Mouse (Mus musculus): Measurements from ENCODE around the gene Wnt8b. TPM values are rescaled to one million over a fixed set of nuclear protein-coding genes. Genes with fewer than 3 reads are reported as not detected.
A peak's percentile ranks its signal among the peaks of the same experiment; 100 is the strongest.

Gene Wnt8b
- polyA plus RNA-seq, 1 experiment from 2014 or later, result not detected

GRCm38 (mm10) chr19:44500240-44500639 is 7.0 kb downstream of the Wnt8b start:
- H3K9ac ChIP-seq (ENCODE audit: low read length), result no peak overlapping the region
- peaks cover 6% of the 10 kb centered on the region; the same call in 1 of the 2 replicates for H3K27me3 ChIP-seq (ENCODE audit: control insufficient read depth, insufficient read depth, low read length)
- ATAC-seq (ENCODE audit: insufficient read depth, low FRiP score), result no peak
- H3K4me1 ChIP-seq (ENCODE audit: control insufficient read depth, insufficient read depth, low read length), result no peaks in the 10 kb centered on the region
- no peak overlapping the region for H3K27ac ChIP-seq (ENCODE audit: low read length)
- no peak overlapping the region for H3K4me3 ChIP-seq (replicated peaks; ENCODE audit: low read length)
- H3K36me3 ChIP-seq (ENCODE audit: control insufficient read depth, insufficient read depth, low read length), result no peaks in the 10 kb centered on the region
- H3K9me3 ChIP-seq (replicated peaks; ENCODE audit: control insufficient read depth, low read length), result no peaks in the 10 kb centered on the region
- H3K4me2 ChIP-seq (ENCODE audit: low read depth, low read length), result no peak overlapping the region
- WGBS, result 43% methylated on average over 5 of the region's 5 CpGs

- ATAC-seq (ENCODE audit: insufficient read depth, low FRiP score), result no peak
- no peak overlapping the region for H3K27ac ChIP-seq (ENCODE audit: low read length)
- H3K9me3 ChIP-seq (replicated peaks; ENCODE audit: control insufficient read depth, low read length), result no peaks in the 10 kb centered on the region
- 67% methylated on average over 6 of the region's 6 CpGs for WGBS
- no peak overlapping the region for H3K4me3 ChIP-seq (replicated peaks; ENCODE audit: low read length)
- H3K36me3 ChIP-seq (ENCODE audit: control insufficient read depth, insufficient read depth, low read length), result no peaks in the 10 kb centered on the region
- peaks cover 6% of the 10 kb centered on the region; the same call in 1 of the 2 replicates for H3K27me3 ChIP-seq (ENCODE audit: control insufficient read depth, insufficient read depth, low read length)
- no peaks in the 10 kb centered on the region for H3K4me1 ChIP-seq (ENCODE audit: control insufficient read depth, insufficient read depth, low read length)
- no peak overlapping the region for H3K4me2 ChIP-seq (ENCODE audit: low read depth, low read length)
- no peak overlapping the region for H3K9ac ChIP-seq (ENCODE audit: low read length)
These were observed 8.7 kb downstream of the Wnt8b start for GRCm38 (mm10) chr19:44501925-44502324.

GRCm38 (mm10) chr19:44502741-44503140 is 9.5 kb downstream of the Wnt8b start:
- Histone ChIP-seq H3K4me2 (ENCODE audit: low read depth, low read length) (no peak overlapping the region), H3K36me3 (ENCODE audit: control insufficient read depth, insufficient read depth, low read length) (no peaks in the 10 kb centered on the region), H3K4me3 (replicated peaks; ENCODE audit: low read length) (no peak overlapping the region), H3K4me1 (ENCODE audit: control insufficient read depth, insufficient read depth, low read length) (no peaks in the 10 kb centered on the region), H3K27ac (ENCODE audit: low read length) (no peak overlapping the region), H3K9me3 (replicated peaks; ENCODE audit: control insufficient read depth, low read length) (no peaks in the 10 kb centered on the region), H3K27me3 (ENCODE audit: control insufficient read depth, insufficient read depth, low read length) (peaks cover 3% of the 10 kb centered on the region; the same call in 1 of the 2 replicates), H3K9ac (ENCODE audit: low read length) (no peak overlapping the region)
- 73% methylated on average over 4 of the region's 4 CpGs for WGBS
- ATAC-seq (ENCODE audit: insufficient read depth, low FRiP score), result no peak

GRCm38 (mm10) chr19:44510534-44511175 is 17.4 kb downstream of the Wnt8b start:
- 11% methylated on average over 12 of the region's 12 CpGs for WGBS
- Histone ChIP-seq H3K27ac (ENCODE audit: low read length) (no peak overlapping the region), H3K27me3 (ENCODE audit: control insufficient read depth, insufficient read depth, low read length) (peaks cover 47% of the 10 kb centered on the region), H3K4me2 (ENCODE audit: low read depth, low read length) (peak overlapping the region; percentile 40; the same call in 1 of the 2 replicates), H3K4me3 (replicated peaks; ENCODE audit: low read length) (peak overlapping the region; percentile 49; the same call in 1 of the 2 replicates), H3K4me1 (ENCODE audit: control insufficient read depth, insufficient read depth, low read length) (peaks cover 17% of the 10 kb centered on the region), H3K9ac (ENCODE audit: low read length) (no peak overlapping the region), H3K36me3 (ENCODE audit: control insufficient read depth, insufficient read depth, low read length) (no peaks in the 10 kb centered on the region), H3K9me3 (replicated peaks; ENCODE audit: control insufficient read depth, low read length) (no peaks in the 10 kb centered on the region)
- no peak for ATAC-seq (ENCODE audit: insufficient read depth, low FRiP score)

- Histone ChIP-seq H3K9ac (ENCODE audit: low read length) (peak overlapping the region; percentile 53), H3K27me3 (ENCODE audit: control insufficient read depth, insufficient read depth, low read length) (peaks cover 47% of the 10 kb centered on the region), H3K9me3 (replicated peaks; ENCODE audit: control insufficient read depth, low read length) (no peaks in the 10 kb centered on the region), H3K4me3 (replicated peaks; ENCODE audit: low read length) (peak overlapping the region; percentile 49), H3K4me2 (ENCODE audit: low read depth, low read length) (peak overlapping the region; percentile 79), H3K4me1 (ENCODE audit: control insufficient read depth, insufficient read depth, low read length) (peaks cover 17% of the 10 kb centered on the region), H3K36me3 (ENCODE audit: control insufficient read depth, insufficient read depth, low read length) (no peaks in the 10 kb centered on the region), H3K27ac (ENCODE audit: low read length) (no peak overlapping the region)
- 2% methylated on average over 66 of the region's 66 CpGs for WGBS
- ATAC-seq (ENCODE audit: insufficient read depth, low FRiP score), result no peak
These were observed 18.4 kb downstream of the Wnt8b start for GRCm38 (mm10) chr19:44511451-44512231.

GRCm38 (mm10) chr19:44512601-44513000 is 19.3 kb downstream of the Wnt8b start:
- Histone ChIP-seq H3K36me3 (ENCODE audit: control insufficient read depth, insufficient read depth, low read length) (no peaks in the 10 kb centered on the region), H3K4me1 (ENCODE audit: control insufficient read depth, insufficient read depth, low read length) (peaks cover 17% of the 10 kb centered on the region), H3K4me2 (ENCODE audit: low read depth, low read length) (no peak overlapping the region), H3K27me3 (ENCODE audit: control insufficient read depth, insufficient read depth, low read length) (peaks cover 47% of the 10 kb centered on the region), H3K27ac (ENCODE audit: low read length) (no peak overlapping the region), H3K9me3 (replicated peaks; ENCODE audit: control insufficient read depth, low read length) (no peaks in the 10 kb centered on the region), H3K4me3 (replicated peaks; ENCODE audit: low read length) (no peak overlapping the region), H3K9ac (ENCODE audit: low read length) (no peak overlapping the region)
- no peak for ATAC-seq (ENCODE audit: insufficient read depth, low FRiP score)
- 45% methylated on average over 5 of the region's 5 CpGs for WGBS

GRCm38 (mm10) chr19:44513054-44513833 is 20.0 kb downstream of the Wnt8b start:
- peaks cover 47% of the 10 kb centered on the region for H3K27me3 ChIP-seq (ENCODE audit: control insufficient read depth, insufficient read depth, low read length)

GRCm38 (mm10) chr19:44513921-44514482 is 20.7 kb downstream of the Wnt8b start:
- 34% methylated on average over 7 of the region's 7 CpGs for WGBS
- no peaks in the 10 kb centered on the region for H3K36me3 ChIP-seq (ENCODE audit: control insufficient read depth, insufficient read depth, low read length)
- 0 out of 2 replicates have a peak overlapping the region, but pooled peaks have one; percentile 37 for H3K27ac ChIP-seq (ENCODE audit: low read length)

More at GRCm38 (mm10) chr19:44513054-44513833, 20.0 kb downstream of the Wnt8b start:
- no peak overlapping the region for H3K4me3 ChIP-seq (replicated peaks; ENCODE audit: low read length)
- H3K4me1 ChIP-seq (ENCODE audit: control insufficient read depth, insufficient read depth, low read length), result peaks cover 17% of the 10 kb centered on the region
- H3K27ac ChIP-seq (ENCODE audit: low read length), result no peak overlapping the region
- no peak overlapping the region for H3K9ac ChIP-seq (ENCODE audit: low read length)
- no peak for ATAC-seq (ENCODE audit: insufficient read depth, low FRiP score)
- H3K4me2 ChIP-seq (ENCODE audit: low read depth, low read length), result no peak overlapping the region
- no peaks in the 10 kb centered on the region for H3K36me3 ChIP-seq (ENCODE audit: control insufficient read depth, insufficient read depth, low read length)
- WGBS, result 34% methylated on average over 11 of the region's 11 CpGs
- no peaks in the 10 kb centered on the region for H3K9me3 ChIP-seq (replicated peaks; ENCODE audit: control insufficient read depth, low read length)

More at GRCm38 (mm10) chr19:44513921-44514482, 20.7 kb downstream of the Wnt8b start:
- Histone ChIP-seq H3K9ac (ENCODE audit: low read length) (no peak overlapping the region), H3K4me2 (ENCODE audit: low read depth, low read length) (peak overlapping the region; percentile 11), H3K4me1 (ENCODE audit: control insufficient read depth, insufficient read depth, low read length) (peaks cover 20% of the 10 kb centered on the region), H3K27me3 (ENCODE audit: control insufficient read depth, insufficient read depth, low read length) (peaks cover 44% of the 10 kb centered on the region), H3K4me3 (replicated peaks; ENCODE audit: low read length) (no peak overlapping the region), H3K9me3 (replicated peaks; ENCODE audit: control insufficient read depth, low read length) (no peaks in the 10 kb centered on the region)
- no peak for ATAC-seq (ENCODE audit: insufficient read depth, low FRiP score)
